Mouse (Mus musculus): ENCODE measurements at regions not wholly inside any gene's neighbourhood (a gene's known extent, or its start where the extent isn't known, plus 50 kb on each side); places are given as distances from the start of the nearest gene placed in this dataset.

GRCm38 (mm10) chr8:126699389-126699775 lies 105.6 kb upstream of the Irf2bp2 start:
- Histone ChIP-seq H3K27me3 (replicated peaks) (no peaks in the 10 kb centered on the region), H3K9me3 (replicated peaks; ENCODE audit: low read length) (no peaks in the 10 kb centered on the region), H3K27ac (ENCODE audit: insufficient read depth, low read depth) (peak overlapping the region; percentile 70; the same call in 1 of the 2 replicates), H3K4me2 (ENCODE audit: insufficient read depth, low read depth, poor library complexity, severe bottlenecking) (peak overlapping the region; percentile 59; the same call in 1 of the 2 replicates), H3K36me3 (replicated peaks in 1 of 2; ENCODE audit: control insufficient read depth in 1 of 2, insufficient read depth in 1 of 2, low read length in 1 of 2) (no peaks in the 10 kb centered on the region), H3K79me2 (replicated peaks; ENCODE audit: control insufficient read depth, extremely low read depth, insufficient read depth, poor library complexity, severe bottlenecking) (no peaks in the 10 kb centered on the region), H3K9ac (ENCODE audit: insufficient read depth, low read depth) (peak overlapping the region; percentile 44), H3K4me3 (replicated peaks in 1 of 3; ENCODE audit: low read depth in 2 of 3, low read length in 2 of 3, poor library complexity in 1 of 3) (no peak overlapping the region), H3K4me1 (ENCODE audit: control insufficient read depth in 1 of 2, insufficient read depth in 2 of 2) (peaks cover 20 to 52% of the 10 kb centered on the region in 2 experiments)
- in situ Hi-C loops (cut with MboI; ENCODE audit: low pct_ligation_motif_present, low pct_unique_long_range_greater_than_20kb, low sequenced_read_pairs), result no loop called here
- dilution Hi-C loops (cut with MboI; ENCODE audit: extremely low pct_ligation_motif_present, extremely low pct_unique_long_range_greater_than_20kb, low sequenced_read_pairs), result no loop called here
- peak; percentile 65 for DNase-seq (ENCODE audit: extremely low read depth)
- TF ChIP-seq JUN (IDR thresholded peaks at IDR 0.05; ENCODE audit: insufficient read depth, low read depth, low read length), result no peak
- TF ChIP-seq USF2 (conservative IDR thresholded peaks at IDR 0.05; ENCODE audit: low read depth, low read length), result no peak
- TF ChIP-seq EP300 (IDR thresholded peaks at IDR 0.05; ENCODE audit: low read length), result peak; percentile 57
- TF ChIP-seq ELF1 (IDR thresholded peaks at IDR 0.05; ENCODE audit: low read depth, low read length), result peak; percentile 40; the same call in 1 of the 2 replicates
- TF ChIP-seq ETS1 (conservative IDR thresholded peaks at IDR 0.05; ENCODE audit: low read depth, low read length), result peak; percentile 31
- TF ChIP-seq IRF4 (IDR thresholded peaks at IDR 0.05; ENCODE audit: low read depth, low read length), result no peak
- TF ChIP-seq ZNF384 (IDR thresholded peaks at IDR 0.05; ENCODE audit: low read depth, low read length), result no peak
- 0 out of 2 replicates have a peak, but pooled peaks have one; percentile 12 for TF ChIP-seq MEF2A (IDR thresholded peaks at IDR 0.05; ENCODE audit: borderline replicate concordance, low read depth, low read length)
- TF ChIP-seq MAX (IDR thresholded peaks at IDR 0.05; ENCODE audit: low read length), result peak; percentile 38; the same call in 1 of the 2 replicates
- peak; percentile 37; the same call in 1 of the 2 replicates for TF ChIP-seq TCF12 (IDR thresholded peaks at IDR 0.05; ENCODE audit: low read depth, low read length)
- 0 out of 2 replicates have a peak, but pooled peaks have one; percentile 14 for TF ChIP-seq MYC (IDR thresholded peaks at IDR 0.05; ENCODE audit: low read depth, low read length)
- no peak for TF ChIP-seq ZC3H11A (IDR thresholded peaks at IDR 0.05; ENCODE audit: low read depth, low read length)
- TF ChIP-seq SIN3A (IDR thresholded peaks at IDR 0.05; ENCODE audit: low read length), result 0 out of 2 replicates have a peak, but pooled peaks have one; percentile 43
- peak; percentile 24; the same call in 1 of the 2 replicates for TF ChIP-seq HCFC1 (IDR thresholded peaks at IDR 0.05; ENCODE audit: low read depth, low read length)
- TF ChIP-seq KAT2A (IDR thresholded peaks at IDR 0.05; ENCODE audit: insufficient replicate concordance, low read length), result no peak
- 0 out of 2 replicates have a peak, but pooled peaks have one; percentile 24 for TF ChIP-seq RCOR1 (conservative IDR thresholded peaks at IDR 0.05; ENCODE audit: low read depth, low read length)

GRCm38 (mm10) chr8:126698601-126699388 lies 105.0 kb upstream of the Irf2bp2 start:
- no peaks in the 10 kb centered on the region for H3K79me2 ChIP-seq (replicated peaks; ENCODE audit: control insufficient read depth, extremely low read depth, insufficient read depth, poor library complexity, severe bottlenecking)
- dilution Hi-C loops (cut with MboI; ENCODE audit: extremely low pct_ligation_motif_present, extremely low pct_unique_long_range_greater_than_20kb, low sequenced_read_pairs), result no loop called here
- in situ Hi-C loops (cut with MboI; ENCODE audit: low pct_ligation_motif_present, low pct_unique_long_range_greater_than_20kb, low sequenced_read_pairs), result no loop called here
- H3K27me3 ChIP-seq (replicated peaks), result no peaks in the 10 kb centered on the region
- H3K4me2 ChIP-seq (ENCODE audit: insufficient read depth, low read depth, poor library complexity, severe bottlenecking), result peak overlapping the region; percentile 59; the same call in 1 of the 2 replicates
- H3K27ac ChIP-seq (ENCODE audit: insufficient read depth, low read depth), result peak overlapping the region; percentile 59; the same call in 1 of the 2 replicates
- no peak overlapping the region for H3K4me3 ChIP-seq (replicated peaks in 1 of 3; ENCODE audit: low read depth in 2 of 3, low read length in 2 of 3, poor library complexity in 1 of 3)
- no peaks in the 10 kb centered on the region for H3K36me3 ChIP-seq (replicated peaks in 1 of 2; ENCODE audit: control insufficient read depth in 1 of 2, insufficient read depth in 1 of 2, low read length in 1 of 2)
- H3K9ac ChIP-seq (ENCODE audit: insufficient read depth, low read depth), result peak overlapping the region; percentile 44; the same call in 1 of the 2 replicates
- TF ChIP-seq MAZ (IDR thresholded peaks at IDR 0.05; ENCODE audit: low read depth, low read length) (0 out of 2 replicates have a peak, but pooled peaks have one; percentile 33), ETS1 (conservative IDR thresholded peaks at IDR 0.05; ENCODE audit: low read depth, low read length) (peak; percentile 22; the same call in 1 of the 2 replicates), IRF4 (IDR thresholded peaks at IDR 0.05; ENCODE audit: low read depth, low read length) (no peak), CHD2 (IDR thresholded peaks at IDR 0.05; ENCODE audit: low read length) (peak; percentile 37; the same call in 1 of the 2 replicates)
- peaks cover 1% of the 10 kb centered on the region for H3K9me3 ChIP-seq (replicated peaks; ENCODE audit: low read length)
- H3K4me1 ChIP-seq (ENCODE audit: control insufficient read depth in 1 of 2, insufficient read depth in 2 of 2), result peaks cover 20 to 53% of the 10 kb centered on the region in 2 experiments
- peak; percentile 31 for DNase-seq (ENCODE audit: extremely low read depth)
